Mouse (Mus musculus) CD8-positive naive resting alpha-beta T cell, adult 2 months (primary cell): ENCODE data around the gene Gbf1.

Experiments used
- DNase-seq, 2 experiments: peaks; one replicate each; pipeline ENCODE4 v3.0.0; 2022; ENCODE audit warnings: low read depth in 2 of 2, low spot score in 2 of 2

The Gbf1 gene

GRCm38 (mm10) chr19:46300294-46301045 is 148.2 kb downstream of the Gbf1 start:
- DNase-seq: no peak

GRCm38 (mm10) chr19:46302551-46302950 is 150.2 kb downstream of the Gbf1 start:
- DNase-seq: no peak

GRCm38 (mm10) chr19:46303251-46304215 is 151.2 kb downstream of the Gbf1 start:
- no peak for DNase-seq

GRCm38 (mm10) chr19:46304216-46304841 is 152.0 kb downstream of the Gbf1 start, which contains the start of gene Nfkb2:
Nfkb2 (plus strand) TSS chr19:46304320.
- peak; percentile 89 to 93 for DNase-seq

GRCm38 (mm10) chr19:46304908-46305333 is 152.6 kb downstream of the Gbf1 start:
- DNase-seq: no peak

GRCm38 (mm10) chr19:46305432-46306267 is 153.3 kb downstream of the Gbf1 start:
- DNase-seq: peak; percentile 89 to 91

- DNase-seq: no peak
Observed at GRCm38 (mm10) chr19:46306268-46306610, 153.9 kb downstream of the Gbf1 start.

- no peak for DNase-seq
Observed at GRCm38 (mm10) chr19:46306751-46307289, 154.5 kb downstream of the Gbf1 start.

- no peak for DNase-seq
Observed at GRCm38 (mm10) chr19:46307781-46308180, 155.5 kb downstream of the Gbf1 start.

GRCm38 (mm10) chr19:46308303-46308702 is 156.0 kb downstream of the Gbf1 start:
- DNase-seq: no peak

- DNase-seq: peak; percentile 67 to 74
Observed at GRCm38 (mm10) chr19:46308706-46309435, 156.6 kb downstream of the Gbf1 start.

- DNase-seq: no peak
Observed at GRCm38 (mm10) chr19:46309651-46310305, 157.5 kb downstream of the Gbf1 start.

- DNase-seq: no peak
Observed at GRCm38 (mm10) chr19:46310312-46310865, 158.1 kb downstream of the Gbf1 start.

GRCm38 (mm10) chr19:46311341-46311740 is 159.0 kb downstream of the Gbf1 start:
- no peak for DNase-seq

- no peak for DNase-seq
Observed at GRCm38 (mm10) chr19:46312566-46312965, 160.3 kb downstream of the Gbf1 start.

GRCm38 (mm10) chr19:46313116-46313515 is 160.8 kb downstream of the Gbf1 start:
- no peak for DNase-seq

- DNase-seq: no peak
Observed at GRCm38 (mm10) chr19:46313591-46313990, 161.3 kb downstream of the Gbf1 start.

GRCm38 (mm10) chr19:46314151-46314601 is 161.9 kb downstream of the Gbf1 start:
- no peak for DNase-seq
